Mouse (Mus musculus) lung, embryonic 14.5 days (tissue): ENCODE data around the gene Zfp618. TPM values are rescaled to one million over a fixed set of nuclear protein-coding genes. Genes with fewer than 3 reads are reported as not detected.

Source experiments
- ATAC-seq: fragments of 200-750 bp; cut with Nextera tagmentation; 2 replicates; pipeline ENCODE4 v1.8.0; 2017; ENCODE audit warnings: mild to moderate bottlenecking, moderate TSS enrichment, moderate library complexity; ENCODE audit not compliant: insufficient read depth
- DNase-seq: peaks from one replicate; pipeline ENCODE4 v3.0.0-alpha.2; 2015
- H3K27ac ChIP-seq: fragments of 300-500 bp; sonication (generic); 2 replicates; pipeline ENCODE4 v1.5.1; 2014; ENCODE audit warnings: low read depth, mild to moderate bottlenecking, moderate library complexity
- H3K27me3 ChIP-seq: fragments of 300-500 bp; sonication (generic); 2 replicates; pipeline ENCODE4 v1.6.1; 2014; ENCODE audit warnings: low read length, control low read depth; ENCODE audit not compliant: insufficient read depth
- H3K36me3 ChIP-seq: fragments of 300-500 bp; sonication (generic); 2 replicates; pipeline ENCODE4 v1.6.1; 2014; ENCODE audit warnings: control low read depth; ENCODE audit not compliant: insufficient read depth
- H3K4me1 ChIP-seq: fragments of 300-500 bp; sonication (generic); 2 replicates; pipeline ENCODE4 v1.6.1; 2014; ENCODE audit warnings: antibody characterized with exemption, control low read depth; ENCODE audit not compliant: insufficient read depth
- H3K4me2 ChIP-seq: fragments of 300-500 bp; sonication (generic); 2 replicates; pipeline ENCODE4 v1.6.1; 2014; ENCODE audit warnings: mild to moderate bottlenecking
- H3K4me3 ChIP-seq: fragments of 300-500 bp; sonication (generic); 2 replicates; pipeline ENCODE4 v1.5.1; 2014; ENCODE audit warnings: low read depth, low read length
- H3K9ac ChIP-seq: fragments of 300-500 bp; sonication (generic); 2 replicates; pipeline ENCODE4 v1.6.1; 2014
- H3K9me3 ChIP-seq: fragments of 300-500 bp; sonication (generic); 2 replicates; pipeline ENCODE4 v1.6.1; 2016; ENCODE audit warnings: low read depth, low read length, control low read depth
- CTCF ChIP-seq: IDR thresholded peaks from 2 replicates; pipeline ENCODE4 v1.5.1; 2016; ENCODE audit warnings: antibody characterized with exemption, low read depth
- WGBS: fragments of 180-500 bp; shearing (Covaris S2); extraction: QIAGEN DNeasy Blood & Tissue Kit; methylation state at CpG from one replicate; pipeline ENCODE4 v1.1.7; 2014; 5-methylcytosine and 5-hydroxymethylcytosine counted together
- polyA plus RNA-seq: library from polyadenylated mRNA; unstranded; fragments of >200 nt; fragmentation: Nextera tagmentation; extraction: Ambion mirVana; gene quantifications from 2 replicates; pipeline ENCODE4 v1.2.1, GENCODE M21; 2014

Gene Zfp618
- polyA plus RNA-seq, 1 experiment from 2014 or later = 24.5 TPM

DNA sequence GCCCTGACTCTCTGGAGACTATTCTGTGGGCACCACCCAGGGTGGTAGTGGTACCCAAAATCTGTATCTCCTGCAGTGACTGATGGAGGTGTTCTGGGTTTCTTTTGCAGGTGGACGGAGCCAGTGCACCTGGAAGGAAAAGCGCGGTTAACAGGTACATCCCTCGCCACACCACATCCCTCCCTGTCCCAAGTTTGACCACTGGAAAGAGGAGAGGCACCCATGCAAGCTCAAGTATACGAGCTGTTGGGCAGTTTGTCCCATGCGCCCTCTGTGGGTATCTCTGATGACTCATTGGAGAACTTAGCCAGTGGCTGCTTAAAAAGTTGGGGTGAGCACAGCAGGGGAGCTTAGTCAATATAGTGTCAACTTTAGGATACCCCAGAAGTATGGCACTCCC is 96.0 kb downstream of the Zfp618 start:
- WGBS = 93% methylated on average over 6 of the region's 6 CpGs
- TF ChIP-seq CTCF = no peak

DNA sequence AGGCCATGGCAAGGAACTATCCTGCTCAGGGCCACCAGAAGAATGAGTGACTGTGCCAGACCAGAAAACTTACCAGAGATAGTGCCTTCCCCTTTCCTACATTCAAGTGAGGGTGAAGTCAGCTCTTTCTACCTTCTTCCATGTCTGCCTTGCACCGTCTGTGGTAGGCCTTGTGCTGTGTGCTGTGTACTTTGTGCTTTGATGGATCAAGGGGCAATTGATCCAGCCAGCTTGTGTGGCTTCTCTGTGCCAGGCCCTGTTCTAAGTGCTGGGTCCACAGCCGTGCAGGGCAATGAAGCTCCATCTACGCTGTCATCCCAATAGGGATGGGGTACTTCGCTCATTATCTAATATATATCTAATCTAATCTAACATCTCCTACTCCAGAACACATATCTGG is 98.0 kb downstream of the Zfp618 start:
- ATAC-seq = no peak
- Histone ChIP-seq H3K9me3 (no peaks in the 10 kb centered on the region), H3K4me1 (peaks cover 2% of the 10 kb centered on the region; the same call in 1 of the 2 replicates), H3K27ac (no peak overlapping the region), H3K4me3 (no peak overlapping the region), H3K4me2 (no peak overlapping the region), H3K27me3 (no peaks in the 10 kb centered on the region), H3K9ac (no peak overlapping the region), H3K36me3 (0 out of 2 replicates have a peak, but pooled peaks cover 9% of the 10 kb centered on the region)
- no peak for TF ChIP-seq CTCF
- no peak for DNase-seq
- WGBS = 92% methylated on average over 4 of the region's 4 CpGs

More for the DNA sequence above, 96.0 kb downstream of the Zfp618 start:
- H3K27ac ChIP-seq = no peak overlapping the region
- no peak for DNase-seq
- H3K9ac ChIP-seq = no peak overlapping the region
- H3K36me3 ChIP-seq = 0 out of 2 replicates have a peak, but pooled peaks cover 9% of the 10 kb centered on the region
- peaks cover 12% of the 10 kb centered on the region for H3K4me1 ChIP-seq
- no peak for ATAC-seq
- H3K27me3 ChIP-seq = no peaks in the 10 kb centered on the region
- no peak overlapping the region for H3K4me2 ChIP-seq
- H3K9me3 ChIP-seq = no peaks in the 10 kb centered on the region
- no peak overlapping the region for H3K4me3 ChIP-seq

GRCm38 (mm10) chr4:63064911-63065310 is 99.5 kb downstream of the Zfp618 start:
- DNase-seq = no peak
- Histone ChIP-seq H3K4me2 (no peak overlapping the region), H3K9ac (no peak overlapping the region), H3K27me3 (no peaks in the 10 kb centered on the region), H3K36me3 (0 out of 2 replicates have a peak, but pooled peaks cover 9% of the 10 kb centered on the region), H3K4me1 (no peaks in the 10 kb centered on the region), H3K27ac (no peak overlapping the region), H3K9me3 (no peaks in the 10 kb centered on the region), H3K4me3 (no peak overlapping the region)
- TF ChIP-seq CTCF = no peak
- no peak for ATAC-seq
- WGBS = 78% methylated on average over 9 of the region's 9 CpGs

GRCm38 (mm10) chr4:63066796-63067195 is 101.4 kb downstream of the Zfp618 start:
- peaks cover 6% of the 10 kb centered on the region; the same call in 1 of the 2 replicates for H3K4me1 ChIP-seq
- WGBS = 86% methylated on average over 4 of the region's 4 CpGs
- DNase-seq (no peak), ATAC-seq (no peak)
- 0 out of 2 replicates have a peak, but pooled peaks cover 9% of the 10 kb centered on the region for H3K36me3 ChIP-seq
- H3K4me3 ChIP-seq = no peak overlapping the region
- H3K9me3 ChIP-seq = no peaks in the 10 kb centered on the region
- no peak for TF ChIP-seq CTCF
- no peak overlapping the region for H3K9ac ChIP-seq
- no peak overlapping the region for H3K4me2 ChIP-seq
- H3K27ac ChIP-seq = no peak overlapping the region
- H3K27me3 ChIP-seq = no peaks in the 10 kb centered on the region

DNA sequence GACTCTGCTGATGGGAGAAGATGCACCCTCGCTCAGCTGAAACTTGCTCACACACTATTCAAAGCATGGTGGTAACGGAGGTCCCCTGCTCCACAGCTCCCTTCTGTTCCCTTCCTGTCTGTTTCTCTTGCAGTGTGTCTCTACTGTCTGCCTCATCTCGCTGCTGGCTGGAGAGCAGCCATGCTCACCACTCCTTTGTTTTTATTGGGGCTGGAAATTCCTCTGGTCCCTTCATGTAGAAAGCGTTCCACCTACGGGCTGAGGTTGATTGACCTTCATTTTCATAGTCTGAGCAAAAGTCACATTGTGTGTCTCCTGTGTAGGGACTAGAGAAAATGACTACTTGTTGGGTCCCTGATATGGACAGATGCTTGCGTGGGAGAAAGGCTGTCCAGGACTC is 102.4 kb downstream of the Zfp618 start:
- Histone ChIP-seq H3K36me3 (0 out of 2 replicates have a peak, but pooled peaks cover 6% of the 10 kb centered on the region), H3K9me3 (no peaks in the 10 kb centered on the region), H3K27me3 (no peaks in the 10 kb centered on the region), H3K27ac (no peak overlapping the region), H3K4me2 (no peak overlapping the region), H3K4me1 (peaks cover 15% of the 10 kb centered on the region; the same call in 1 of the 2 replicates), H3K9ac (no peak overlapping the region), H3K4me3 (no peak overlapping the region)
- ATAC-seq (no peak), DNase-seq (no peak)
- no peak for TF ChIP-seq CTCF
- 79% methylated on average over 6 of the region's 6 CpGs for WGBS

DNA sequence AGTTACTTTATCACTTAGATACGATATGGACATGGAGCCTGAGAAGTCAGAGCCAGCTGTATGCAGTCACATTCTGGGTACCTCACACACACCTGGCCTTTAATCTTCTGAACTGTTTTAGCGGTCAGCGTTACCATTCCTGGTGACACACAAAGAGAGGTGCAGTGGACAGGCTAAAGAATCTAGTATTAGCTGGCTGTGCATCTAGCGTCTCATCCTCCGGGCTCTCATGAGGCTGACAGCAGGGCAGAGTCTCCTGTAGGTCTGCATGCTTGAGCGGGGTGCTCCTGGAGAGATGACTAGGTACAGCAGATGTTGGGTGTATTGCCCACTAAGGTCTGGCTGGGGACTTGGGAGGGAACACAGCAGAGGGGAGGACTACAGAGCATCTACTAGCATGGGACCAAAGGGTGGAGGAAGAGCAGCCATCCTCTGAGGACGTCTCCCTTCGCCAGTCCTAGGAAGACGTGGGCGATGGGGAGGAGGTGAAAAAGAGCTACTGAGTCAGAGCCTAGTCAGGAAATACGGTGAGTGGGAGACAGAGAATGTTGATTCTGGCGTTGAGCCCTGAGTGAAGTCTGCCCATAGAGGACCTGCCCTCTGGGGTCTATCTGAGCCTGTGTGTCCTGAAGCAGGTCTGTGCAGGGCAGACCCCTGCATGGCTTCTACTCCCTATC is 103.3 kb downstream of the Zfp618 start:
- no peak for DNase-seq
- Histone ChIP-seq H3K4me1 (peaks cover 15% of the 10 kb centered on the region; the same call in 1 of the 2 replicates), H3K27me3 (no peaks in the 10 kb centered on the region), H3K9me3 (no peaks in the 10 kb centered on the region), H3K4me3 (no peak overlapping the region), H3K36me3 (no peaks in the 10 kb centered on the region), H3K27ac (no peak overlapping the region), H3K4me2 (no peak overlapping the region), H3K9ac (no peak overlapping the region)
- TF ChIP-seq CTCF = no peak
- WGBS = 82% methylated on average over 12 of the region's 12 CpGs
- ATAC-seq = no peak

GRCm38 (mm10) chr4:63071413-63072260 is 106.3 kb downstream of the Zfp618 start:
- no peak overlapping the region for H3K9ac ChIP-seq
- DNase-seq = peak; percentile 47
- H3K4me3 ChIP-seq = no peak overlapping the region
- H3K27me3 ChIP-seq = no peaks in the 10 kb centered on the region
- H3K4me2 ChIP-seq = no peak overlapping the region
- ATAC-seq = peak; percentile 64
- H3K27ac ChIP-seq = no peak overlapping the region
- no peaks in the 10 kb centered on the region for H3K9me3 ChIP-seq
- H3K36me3 ChIP-seq = no peaks in the 10 kb centered on the region
- WGBS = 45% methylated on average over 15 of the region's 15 CpGs
- TF ChIP-seq CTCF = no peak
- H3K4me1 ChIP-seq = peaks cover 15% of the 10 kb centered on the region; the same call in 1 of the 2 replicates
